Mouse (Mus musculus): ENCODE data around the gene Wdr31.

DNA sequence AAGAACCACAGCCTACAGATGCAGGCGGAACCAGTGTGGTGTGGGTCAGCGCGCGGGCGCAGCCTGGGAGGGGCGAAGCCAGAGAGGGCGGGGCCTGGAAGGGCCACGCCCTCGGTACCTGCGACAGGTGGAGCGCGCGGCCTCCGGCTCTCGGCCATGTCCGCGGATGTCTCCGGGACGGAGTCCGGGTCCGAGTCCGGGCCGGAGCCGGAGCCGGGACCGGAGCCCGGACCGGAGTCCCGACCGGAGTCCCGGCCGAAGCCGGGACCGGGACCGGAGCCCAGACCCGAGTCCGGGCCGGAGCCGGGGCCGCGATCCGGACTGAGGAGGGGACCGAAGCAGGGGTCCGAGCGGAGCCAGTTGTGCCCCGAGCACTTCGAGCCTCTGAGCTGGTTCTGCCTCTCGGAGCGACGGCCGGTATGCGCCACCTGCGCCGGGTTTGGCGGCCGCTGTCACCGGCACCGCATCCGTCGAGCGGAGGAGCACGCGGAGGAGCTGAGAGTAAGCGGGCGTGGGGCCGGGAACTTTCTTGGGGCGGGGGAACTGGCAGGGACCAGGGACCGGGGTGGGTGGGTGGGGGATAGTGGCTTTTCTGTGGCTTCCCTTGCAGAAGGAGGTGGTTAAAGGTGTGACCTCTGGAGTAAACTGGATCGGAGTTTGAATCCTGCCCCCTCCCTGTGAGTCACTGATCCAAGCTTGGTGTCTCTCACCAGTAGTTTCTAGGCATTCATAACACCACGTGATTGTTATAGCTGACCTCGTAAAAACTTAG, 9.4 kb upstream of the Wdr31 start, which contains the start of gene Bspry:
- no peak for TF ChIP-seq CTCF (IDR thresholded peaks at IDR 0.05; ENCODE audit: insufficient read depth, low read depth, low read length)
- no peak for TF ChIP-seq POLR2A (IDR thresholded peaks at IDR 0.05; ENCODE audit: insufficient read depth, low read depth, low read length)
